Mouse (Mus musculus) gastrocnemius, postnatal 25 days (tissue): ENCODE results near the gene Wnt5b. TPM values are rescaled to one million over a fixed set of nuclear protein-coding genes. Genes with fewer than 3 reads are reported as not detected.
A peak's percentile ranks its signal among the peaks of the same experiment; 100 is the strongest.

ENCODE experiments used
- DNase-seq: peaks from one replicate; pipeline ENCODE4 v3.0.0; 2022
- total RNA-seq, 2 experiments: library from RNA; stranded (reverse); gene quantifications; 1 replicate in 1 of 2; 2 replicates in 1 of 2; pipeline ENCODE4 v1.2.3; 2021

Gene Wnt5b
- total RNA-seq, 2 experiments from 2014 or later, result 0.88 to 1.1 TPM

DNA sequence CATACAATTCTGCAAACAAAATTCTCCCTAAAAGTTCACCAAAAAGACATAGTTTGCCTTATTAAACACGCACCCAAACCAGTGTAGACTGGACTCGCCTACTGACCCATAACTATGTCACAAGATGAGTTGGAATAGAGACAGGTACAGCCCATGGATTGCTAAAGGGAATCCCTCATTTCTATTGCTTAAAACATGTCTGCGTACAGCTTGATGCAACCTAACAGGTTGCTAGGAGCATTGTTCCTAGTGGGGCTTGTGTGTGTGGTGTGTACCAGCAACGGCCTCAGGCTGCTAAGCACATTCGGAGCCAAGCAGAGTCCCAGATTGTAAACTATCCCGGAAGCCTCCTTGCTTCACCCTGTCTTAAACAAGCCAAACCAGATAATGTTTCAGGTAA is 127.5 kb downstream of the Wnt5b start:
- DNase-seq, result no peak

DNA sequence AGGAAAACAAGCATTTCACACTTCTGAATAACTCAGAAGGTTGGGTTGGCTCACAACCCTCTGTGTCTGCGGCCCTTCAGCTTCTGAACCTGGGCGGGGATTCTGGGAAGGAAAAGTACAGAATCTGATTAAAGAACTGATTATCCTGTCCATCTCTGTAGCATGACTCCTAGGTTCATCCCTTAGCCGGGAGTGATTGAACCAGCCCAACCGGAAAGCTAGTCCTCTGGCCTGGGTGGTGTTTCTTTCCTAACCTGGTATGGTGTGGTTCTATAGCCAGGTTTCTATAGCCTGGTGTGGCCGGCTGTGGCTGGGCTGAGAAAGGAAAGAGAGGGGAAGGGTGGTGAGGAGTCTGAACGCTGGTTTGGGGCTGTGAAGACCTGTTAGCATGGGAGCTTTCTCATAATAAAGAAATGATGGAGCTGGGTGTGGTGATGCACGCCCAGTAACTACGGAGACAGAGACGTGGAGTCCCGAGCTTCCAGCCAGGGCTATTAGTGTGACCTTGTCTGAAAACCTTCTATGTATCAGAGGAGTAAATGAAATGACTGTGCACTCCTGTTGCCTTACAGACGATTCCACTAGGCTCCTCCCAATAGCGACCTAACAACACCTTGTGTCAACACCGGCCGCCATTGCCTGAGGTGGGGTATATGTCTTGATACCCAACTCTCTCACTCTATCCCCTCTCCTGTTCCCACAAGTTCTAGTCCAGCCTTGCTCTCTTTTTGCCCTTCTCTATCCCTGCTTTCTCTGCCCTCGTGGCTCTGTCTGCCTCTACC is 129.7 kb downstream of the Wnt5b start:
- DNase-seq, result no peak

- no peak for DNase-seq
These were observed 131.6 kb downstream of the Wnt5b start for GRCm38 (mm10) chr6:119412588-119412987.

DNA sequence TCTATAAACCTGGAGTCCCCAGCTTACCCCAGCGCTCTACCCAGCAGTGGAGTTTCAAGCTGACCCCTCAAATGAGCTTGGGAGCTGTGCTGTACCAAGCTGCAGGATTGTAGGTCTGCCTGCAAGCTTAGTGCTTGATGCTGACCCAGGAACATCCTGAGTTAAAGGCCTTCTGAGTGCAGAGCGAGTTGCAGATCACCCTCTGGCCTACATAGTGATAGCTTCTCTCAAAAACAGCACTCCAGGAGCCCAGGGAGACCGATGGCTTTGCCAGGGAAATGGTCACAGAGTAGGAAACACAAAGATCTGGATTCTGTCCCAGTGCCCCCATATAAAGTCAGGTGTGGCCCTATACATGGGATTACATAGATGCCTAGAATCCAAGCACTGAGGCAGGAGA is 132.6 kb downstream of the Wnt5b start:
- DNase-seq, result no peak

GRCm38 (mm10) chr6:119409766-119410165 is 134.4 kb downstream of the Wnt5b start:
- DNase-seq, result no peak

DNA sequence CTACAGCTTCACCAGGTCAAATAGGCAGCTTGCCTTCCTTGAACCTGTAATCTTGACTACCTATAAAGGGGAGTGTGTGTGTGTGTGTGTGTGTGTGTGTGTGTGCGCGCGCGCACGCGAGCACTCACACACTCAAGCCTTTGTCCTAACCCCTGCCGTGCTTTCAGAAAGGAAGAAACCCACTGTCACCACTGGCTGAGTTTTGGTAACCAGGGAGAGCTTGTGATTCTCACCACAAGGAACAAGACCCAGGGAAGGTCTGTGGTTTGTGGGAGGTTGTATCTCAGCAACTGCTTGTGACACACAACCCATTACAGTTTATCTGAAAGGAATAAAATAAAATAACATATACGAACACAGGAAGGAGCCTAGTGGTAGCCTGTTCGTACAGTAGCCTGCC is 135.6 kb downstream of the Wnt5b start:
- no peak for DNase-seq

DNA sequence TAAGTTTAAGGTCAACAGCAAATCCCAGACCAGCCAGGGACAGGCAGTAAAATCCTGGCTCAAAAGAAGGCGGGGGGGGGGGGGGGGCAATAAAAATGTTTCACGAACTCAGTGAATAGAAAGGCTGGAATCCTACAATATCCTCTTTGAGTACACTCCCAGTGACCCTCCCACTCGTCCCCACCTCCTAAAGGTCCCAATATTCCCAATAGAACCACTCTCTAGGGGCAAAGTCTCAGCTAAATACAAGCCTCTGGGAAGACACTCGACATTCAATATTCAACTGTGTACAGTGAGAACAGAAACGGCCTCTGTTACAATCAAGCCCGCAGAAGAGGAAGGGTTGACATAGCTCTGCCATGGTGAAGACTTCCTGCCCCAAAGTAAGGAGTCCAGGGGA is 136.3 kb downstream of the Wnt5b start:
- no peak for DNase-seq

DNA sequence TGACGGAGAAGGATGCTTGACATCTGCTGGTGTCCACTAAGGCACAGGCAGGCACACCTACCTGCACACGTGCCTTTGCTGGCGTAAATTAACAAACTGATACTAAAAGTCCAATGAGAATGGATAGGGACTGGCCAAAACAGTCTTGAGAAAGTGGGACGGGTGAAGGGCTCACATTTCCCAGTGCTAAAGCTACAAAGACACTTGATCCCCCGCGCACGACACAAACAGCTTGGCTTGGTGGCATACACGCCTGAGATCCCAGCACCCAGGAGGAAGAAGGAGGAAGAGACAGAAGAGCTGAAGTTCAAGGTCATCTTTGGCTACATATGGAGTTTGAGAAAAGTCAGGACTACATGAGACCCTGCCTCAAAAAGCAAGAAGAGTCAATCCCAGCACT is 137.6 kb downstream of the Wnt5b start:
- DNase-seq, result no peak

DNA sequence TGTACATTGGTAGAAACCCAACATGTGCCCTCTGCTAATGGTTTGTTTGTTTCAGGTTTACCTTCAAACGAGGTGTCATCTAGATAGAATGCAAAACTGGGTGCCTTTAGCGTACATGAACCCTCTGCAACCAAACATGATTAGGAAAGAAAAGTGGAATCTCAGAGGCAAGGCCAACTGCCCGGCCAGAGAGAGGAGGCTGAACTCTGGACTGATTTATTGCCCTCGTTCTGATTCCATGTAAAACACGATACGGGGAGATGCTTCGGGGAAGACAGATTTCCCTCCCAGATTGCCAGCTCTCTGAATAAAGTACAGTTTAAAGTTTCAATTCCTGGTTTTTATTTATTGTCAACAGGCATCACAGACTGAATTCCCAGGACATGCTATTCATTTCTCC is 138.8 kb downstream of the Wnt5b start:
- no peak for DNase-seq

- DNase-seq, result no peak
These were observed 139.3 kb downstream of the Wnt5b start for GRCm38 (mm10) chr6:119404854-119405253.

GRCm38 (mm10) chr6:119402976-119403375 is 141.2 kb downstream of the Wnt5b start:
- DNase-seq, result no peak

- DNase-seq, result no peak
These were observed 142.4 kb downstream of the Wnt5b start for GRCm38 (mm10) chr6:119401545-119402304.

- no peak for DNase-seq
These were observed 143.5 kb downstream of the Wnt5b start for GRCm38 (mm10) chr6:119400649-119401048.

DNA sequence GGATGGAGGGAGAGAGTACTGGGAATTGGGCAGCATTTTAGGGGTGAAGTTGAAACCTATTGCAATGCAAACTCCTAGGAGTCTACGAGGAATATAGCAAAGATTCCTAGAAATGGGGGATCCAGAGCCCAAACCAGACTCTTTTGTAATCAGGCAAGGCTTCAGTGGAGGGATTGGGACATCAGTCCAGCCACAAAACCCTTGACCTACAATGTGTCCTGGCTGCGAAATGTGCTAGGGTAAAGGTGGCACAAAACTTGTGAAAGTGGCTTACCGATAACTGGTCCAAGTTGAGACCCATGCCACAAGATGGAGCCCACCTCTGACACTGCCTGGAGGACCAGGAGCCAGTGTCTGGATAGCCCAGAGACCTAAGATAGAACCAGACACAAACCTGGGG is 144.8 kb downstream of the Wnt5b start:
- no peak for DNase-seq

GRCm38 (mm10) chr6:119396309-119396634 is 147.9 kb downstream of the Wnt5b start:
- peak; percentile 76 for DNase-seq

DNA sequence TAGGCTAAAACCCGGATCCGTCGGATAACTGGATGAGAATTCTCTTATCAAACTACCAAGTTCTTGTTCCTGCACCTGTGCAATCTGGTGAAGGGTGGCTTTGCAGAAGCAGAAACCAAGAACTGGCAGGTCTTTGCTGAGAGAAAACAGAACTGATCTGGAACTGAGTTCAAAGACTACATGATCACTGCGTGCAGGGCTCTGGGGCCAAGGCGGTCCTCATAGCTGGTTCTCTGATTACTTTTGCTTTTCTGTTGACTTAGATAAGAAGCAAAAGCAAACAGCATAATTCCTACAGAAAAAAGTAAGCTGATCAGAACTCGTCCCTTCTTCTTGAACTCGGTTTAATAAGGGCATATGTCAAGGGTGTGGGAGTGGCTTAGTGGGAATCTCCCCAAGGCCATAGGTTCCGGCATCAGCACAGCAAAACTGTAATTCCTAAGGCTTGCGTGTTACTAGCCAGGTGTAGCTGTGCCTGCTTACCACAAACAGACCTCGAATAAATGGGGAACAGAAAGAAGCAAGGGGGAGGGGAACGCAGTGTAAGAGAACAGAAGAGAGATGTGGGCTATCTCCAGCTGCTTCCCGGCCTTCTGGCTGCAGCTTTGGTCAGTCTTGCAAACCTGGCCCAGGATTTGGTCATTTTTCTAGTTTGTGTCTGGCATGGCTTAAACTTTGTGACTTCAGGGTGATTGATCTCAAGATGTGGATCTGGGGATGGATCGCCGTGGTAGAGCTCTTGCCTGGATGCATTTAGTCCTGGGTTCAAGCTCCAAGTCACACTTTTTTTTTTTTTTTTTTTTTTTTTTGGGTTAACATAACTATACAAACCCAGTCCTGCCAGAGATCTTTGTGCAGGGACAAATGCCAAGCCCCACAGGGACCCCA is 148.5 kb downstream of the Wnt5b start:
- no peak for DNase-seq

DNA sequence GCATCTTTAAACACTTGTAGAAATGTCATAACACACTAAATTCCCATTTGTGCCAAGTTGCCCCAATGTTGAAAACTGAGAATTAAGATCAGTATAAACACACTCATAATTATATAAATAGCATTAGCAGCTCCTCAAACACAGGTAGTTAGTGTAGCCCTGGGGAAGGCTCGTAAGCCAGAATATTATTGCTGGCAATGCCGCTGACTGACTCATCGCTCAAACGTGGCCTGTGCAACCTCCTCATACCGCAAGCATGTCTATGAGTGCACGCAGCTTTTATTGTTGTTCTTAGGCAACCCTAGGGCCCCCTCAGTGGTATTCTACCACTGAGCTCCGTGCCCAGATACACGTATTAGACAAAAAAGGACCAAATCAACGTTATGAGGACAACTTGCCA is 151.3 kb downstream of the Wnt5b start:
- DNase-seq, result no peak

- DNase-seq, result no peak
These were observed 153.4 kb downstream of the Wnt5b start for GRCm38 (mm10) chr6:119390728-119391127.

DNA sequence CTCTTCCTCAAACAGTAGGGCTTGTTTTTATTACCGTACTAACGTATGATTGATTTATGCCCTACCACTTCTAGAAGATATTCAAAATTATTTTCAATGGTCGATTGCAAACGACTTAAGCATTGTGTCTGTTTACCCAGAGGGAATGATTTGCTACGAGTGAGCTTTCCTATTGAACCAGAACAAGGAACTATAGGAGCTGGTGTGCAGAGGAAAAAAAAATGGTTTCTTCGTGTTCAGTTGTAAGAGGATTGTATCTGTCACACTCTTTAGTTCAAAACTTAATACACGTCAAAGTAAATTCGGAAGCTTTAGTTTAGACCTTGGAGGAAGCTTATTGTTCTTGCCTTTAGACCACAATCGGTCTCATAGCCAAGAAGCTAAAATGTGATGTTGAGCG is 155.1 kb downstream of the Wnt5b start:
- DNase-seq, result no peak

DNA sequence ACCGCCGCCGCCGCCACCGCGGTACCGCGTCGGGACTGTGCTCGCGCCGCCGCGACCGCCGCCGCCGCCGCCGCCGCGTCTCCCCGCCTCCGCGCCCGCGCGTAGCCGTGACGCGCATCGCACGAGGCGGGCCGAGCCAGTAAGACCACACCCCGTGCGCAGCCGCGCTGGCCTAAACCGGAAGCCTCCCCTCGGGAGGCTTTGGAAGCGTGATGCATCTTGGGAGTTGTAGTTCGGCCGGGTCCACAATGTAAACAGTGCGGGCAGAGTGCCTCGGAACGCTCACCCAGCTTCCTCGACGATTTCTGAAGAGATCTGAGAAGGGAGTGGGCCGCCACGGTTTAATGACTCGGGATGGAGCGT is 155.5 kb downstream of the Wnt5b start:
- peak; percentile 93 for DNase-seq

DNA sequence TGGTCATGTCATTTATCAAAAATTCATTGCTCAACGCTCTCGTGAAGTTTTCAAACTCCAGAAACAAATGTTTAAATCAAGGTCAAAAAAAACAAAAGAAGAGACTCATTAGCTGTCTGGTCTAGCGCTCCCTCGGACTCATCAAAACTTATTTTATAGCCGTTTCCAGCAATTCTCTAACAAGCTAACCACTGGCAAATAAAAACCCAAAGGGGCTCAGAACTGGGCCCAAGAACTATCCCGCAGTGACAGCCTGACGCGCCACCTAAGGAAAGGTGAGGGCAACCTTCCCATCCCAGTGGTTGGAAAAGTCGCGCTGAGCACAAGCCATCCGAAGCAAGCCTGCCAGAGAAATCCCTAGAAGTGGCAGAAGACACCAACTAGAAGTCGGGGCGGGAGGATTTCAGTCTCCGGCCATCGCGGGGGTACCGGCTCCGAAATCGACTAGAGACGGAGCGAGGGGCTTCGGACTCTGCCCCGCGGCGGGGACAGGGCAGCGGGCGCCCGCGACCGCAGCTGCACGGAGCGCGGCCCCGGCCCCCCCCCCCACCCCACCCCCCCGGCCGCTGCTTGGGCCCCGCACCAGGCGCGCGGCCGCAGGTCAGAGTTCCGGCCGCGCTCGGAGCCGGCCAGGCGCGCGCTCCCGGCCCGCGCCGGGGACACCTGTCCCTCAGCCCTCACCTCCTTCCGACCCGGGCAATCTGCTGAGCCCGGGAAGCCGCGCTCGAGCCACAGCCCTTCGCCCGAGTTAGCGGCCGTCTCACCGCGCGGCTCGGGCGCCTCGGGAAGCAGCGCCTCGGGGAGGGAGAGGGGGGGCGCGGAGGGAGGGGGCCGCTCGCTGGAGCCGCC is 156.1 kb downstream of the Wnt5b start:
- peak; percentile 28 for DNase-seq

GRCm38 (mm10) chr6:119386821-119387220 is 157.3 kb downstream of the Wnt5b start:
- DNase-seq, result no peak
